Mouse (Mus musculus) 3T3-L1 (cell line): ENCODE measurements around the gene Ccdc84.
"Not testable (repeated sequence)": the region's sequence is repeated elsewhere in the genome, so short reads cannot be mapped to it uniquely, and the experiment has no call there.

Experiments used
- DNase-seq: peaks from one replicate; pipeline ENCODE4 v3.0.0-alpha.2; 2015; ENCODE audit warnings: low read depth, low spot score

The Ccdc84 gene

GRCm38 (mm10) chr9:44408693-44409092 is 9.7 kb downstream of the Ccdc84 start:
- not testable (repeated sequence) for DNase-seq

DNA sequence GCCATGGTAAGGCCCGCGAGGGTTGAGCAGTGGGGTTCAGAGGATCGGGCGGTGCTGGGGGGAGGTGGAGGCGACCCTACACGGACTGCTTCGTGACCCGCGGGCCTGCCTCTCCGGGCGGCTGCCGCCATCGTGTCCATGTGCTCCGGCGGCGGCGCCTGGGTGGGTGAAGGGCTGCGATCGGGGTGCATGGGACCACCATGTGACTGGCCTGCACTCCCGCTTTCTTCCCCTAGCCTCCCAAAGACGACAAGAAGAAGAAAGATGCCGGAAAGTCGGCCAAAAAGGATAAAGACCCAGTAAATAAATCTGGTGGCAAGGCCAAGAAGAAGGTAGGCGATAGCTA is 10.6 kb downstream of the Ccdc84 start:
- no peak for DNase-seq

- peak; percentile 94 for DNase-seq
Measured at GRCm38 (mm10) chr9:44406906-44407751, 11.2 kb downstream of the Ccdc84 start, which contains the start of the genes Rps25 and Trappc4. TSS of gene Rps25 (plus strand) at chr9:44407139. TSS of gene Trappc4 (minus strand) at chr9:44407600.

GRCm38 (mm10) chr9:44405011-44405410 is 13.4 kb downstream of the Ccdc84 start:
- no peak for DNase-seq

DNA sequence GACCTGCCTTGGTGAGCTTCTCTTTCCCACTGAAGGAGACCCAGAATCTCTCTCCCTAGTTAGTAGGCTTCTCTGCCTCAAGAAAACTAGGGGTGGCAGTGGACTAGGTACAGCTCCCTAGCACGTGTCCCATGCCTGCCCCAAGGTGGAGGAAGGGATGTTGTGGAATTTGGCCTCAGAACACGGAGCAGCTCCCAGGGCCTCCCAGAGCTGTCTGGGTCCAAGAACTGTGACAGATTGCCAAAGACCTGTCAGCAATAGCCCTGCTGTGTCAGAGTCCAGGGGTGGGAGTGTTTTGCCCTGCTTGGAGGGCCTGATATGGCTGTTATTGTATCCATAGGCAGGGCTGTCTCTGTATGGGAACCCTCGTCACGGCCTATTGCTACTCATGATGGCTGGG is 17.3 kb downstream of the Ccdc84 start:
- DNase-seq = peak; percentile 54

GRCm38 (mm10) chr9:44399795-44400114 is 18.6 kb downstream of the Ccdc84 start:
- DNase-seq = no peak

GRCm38 (mm10) chr9:44399114-44399794 is 19.1 kb downstream of the Ccdc84 start:
- DNase-seq = no peak

- DNase-seq = no peak
Measured at GRCm38 (mm10) chr9:44398551-44398950, 19.8 kb downstream of the Ccdc84 start.

DNA sequence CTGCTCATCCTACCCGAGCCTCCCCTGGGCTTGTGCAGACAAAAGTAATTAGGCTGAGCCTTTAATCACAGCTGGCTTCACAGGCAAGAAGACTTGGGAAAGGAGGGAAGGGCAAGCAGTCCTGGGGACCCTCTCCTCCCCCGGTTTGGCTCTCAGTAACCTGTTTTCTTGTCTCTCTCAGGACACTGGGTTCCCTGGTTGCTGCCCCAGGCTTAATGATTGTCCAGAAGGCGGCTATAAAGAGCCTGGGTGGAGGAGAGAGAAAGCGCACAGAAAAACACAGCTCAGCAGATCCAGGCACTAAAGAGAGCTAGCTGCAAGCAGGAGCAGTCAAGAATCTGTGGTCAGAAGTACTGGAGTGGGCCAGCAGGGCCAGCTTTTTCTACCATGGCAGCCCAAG is 20.3 kb downstream of the Ccdc84 start:
- DNase-seq = no peak

DNA sequence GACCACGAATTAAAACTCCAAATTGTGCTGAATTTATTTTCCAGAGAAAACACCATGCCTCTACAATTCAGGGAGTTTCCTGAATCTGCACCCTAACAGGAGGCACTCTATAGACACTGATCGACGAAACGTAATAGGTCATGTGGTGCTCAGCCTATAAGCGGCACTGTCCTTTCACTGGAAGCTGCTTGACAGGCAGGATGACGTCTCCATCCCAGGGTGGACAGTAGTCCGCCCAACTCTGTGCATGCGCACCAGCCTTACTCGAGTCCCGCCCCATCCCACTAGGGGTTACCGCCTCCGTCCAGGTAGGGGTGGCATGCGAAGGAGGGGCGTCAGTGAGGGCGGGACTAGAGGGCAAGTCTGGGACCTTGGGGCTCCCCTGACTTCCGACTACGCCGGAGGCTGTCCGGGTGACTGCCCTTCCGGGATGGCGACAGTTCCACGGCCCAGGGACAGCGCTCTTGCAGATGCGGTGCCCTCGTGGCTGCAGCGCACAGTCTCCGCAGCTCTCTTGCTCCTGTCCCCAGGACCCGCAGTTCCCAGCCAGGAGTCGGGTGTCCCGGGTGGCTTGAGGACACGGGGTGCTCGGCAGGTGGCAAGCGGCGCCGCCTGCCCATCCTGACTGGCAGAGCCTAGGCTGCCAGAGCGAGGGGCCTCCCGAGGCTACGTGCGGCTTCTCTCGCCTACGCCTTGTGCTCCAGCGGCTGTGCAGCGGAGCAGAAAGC is 21.5 kb downstream of the Ccdc84 start, which contains the start of gene Slc37a4:
TSS of gene Slc37a4 (plus strand) at position 169 of the 728 bp plus-strand sequence.
- DNase-seq = peak; percentile 97

GRCm38 (mm10) chr9:44391466-44391865 is 26.9 kb downstream of the Ccdc84 start:
- peak; percentile 77 for DNase-seq

DNA sequence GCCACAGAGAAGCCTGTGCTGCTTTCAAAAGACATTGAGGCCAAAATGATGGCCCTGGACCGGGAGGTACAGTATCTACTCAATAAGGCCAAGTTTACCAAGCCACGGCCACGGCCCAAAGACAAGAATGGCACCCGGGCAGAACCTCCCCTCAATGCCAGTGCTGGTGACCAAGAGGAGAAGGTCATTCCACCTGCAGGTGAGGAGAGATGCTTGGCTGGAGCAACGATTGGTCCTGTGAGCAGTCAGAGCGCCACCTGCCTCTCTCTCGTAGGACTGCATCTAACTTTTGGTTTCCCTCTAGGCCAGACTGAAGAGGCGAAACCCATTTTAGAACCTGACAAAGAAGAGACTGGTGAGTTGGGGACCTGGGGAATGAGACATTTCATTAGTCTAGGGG is 29.1 kb downstream of the Ccdc84 start:
- peak; percentile 67 for DNase-seq

DNA sequence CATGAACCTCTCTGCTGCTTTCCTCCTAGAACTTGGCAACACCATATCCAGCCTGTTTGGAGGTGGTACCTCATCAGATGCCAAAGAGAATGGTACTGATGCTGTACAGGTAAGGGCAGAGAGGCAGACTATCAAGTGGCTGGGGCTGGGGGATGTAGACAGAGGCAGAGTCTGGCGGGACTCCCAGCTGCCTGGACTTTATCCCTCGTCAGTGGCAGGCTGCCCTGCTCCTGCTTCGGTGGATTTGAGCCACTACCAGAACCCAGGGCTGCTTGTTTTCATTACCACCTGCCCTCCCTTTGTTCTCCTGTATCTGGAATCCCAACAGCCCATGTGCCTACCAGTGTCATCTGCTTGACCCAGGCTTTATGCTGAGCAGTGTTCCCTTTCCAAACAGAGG is 31.1 kb downstream of the Ccdc84 start:
- DNase-seq = no peak

GRCm38 (mm10) chr9:44384596-44384995 is 33.8 kb downstream of the Ccdc84 start:
- no peak for DNase-seq

- no peak for DNase-seq
Measured at GRCm38 (mm10) chr9:44379862-44380261, 38.5 kb downstream of the Ccdc84 start.

DNA sequence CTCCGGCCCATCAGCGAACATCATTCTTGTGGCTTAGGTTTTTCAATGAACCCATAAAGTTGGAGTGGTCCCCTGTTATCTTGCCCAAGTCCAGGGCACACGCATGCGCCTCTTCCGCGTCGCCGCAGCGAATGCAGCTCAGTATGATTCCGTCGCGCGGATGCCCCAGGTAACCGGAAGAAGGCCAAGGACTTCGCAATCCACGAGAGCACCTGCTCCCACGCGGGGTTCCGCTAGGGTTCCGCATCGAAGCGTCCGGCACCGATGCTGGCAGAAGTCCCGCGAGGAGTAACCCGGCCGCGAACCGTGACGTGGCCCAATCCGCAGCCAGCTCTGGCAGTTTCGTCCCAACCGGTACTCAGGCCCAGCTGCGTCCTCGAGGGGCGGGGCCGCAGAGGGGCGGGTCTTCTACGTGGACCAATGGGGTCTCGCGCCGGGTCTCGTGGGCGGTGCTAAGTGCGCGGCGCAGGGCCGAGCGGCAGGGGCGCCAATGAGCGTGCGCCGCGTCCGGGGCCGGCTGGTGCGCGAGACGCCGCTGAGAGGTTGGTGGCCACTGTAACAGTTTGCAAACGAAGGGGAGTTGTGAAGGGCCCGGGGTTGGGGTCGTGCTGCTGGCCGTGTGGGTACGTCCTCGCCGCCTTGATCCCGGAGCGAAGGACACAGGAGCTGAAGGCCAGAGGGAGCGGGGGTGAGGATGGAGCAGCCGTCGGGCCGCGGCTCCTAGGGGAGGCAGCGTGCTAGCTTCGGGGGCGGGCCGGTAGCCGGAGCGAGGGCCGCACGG is 39.1 kb downstream of the Ccdc84 start, which contains the start of gene Hyou1:
TSS of gene Hyou1 (plus strand) at position 437 of the 781 bp plus-strand sequence.
- DNase-seq = peak; percentile 96

GRCm38 (mm10) chr9:44378153-44378730 is 40.1 kb downstream of the Ccdc84 start:
- no peak for DNase-seq

GRCm38 (mm10) chr9:44377335-44377734 is 41.0 kb downstream of the Ccdc84 start:
- not testable (repeated sequence) for DNase-seq

DNA sequence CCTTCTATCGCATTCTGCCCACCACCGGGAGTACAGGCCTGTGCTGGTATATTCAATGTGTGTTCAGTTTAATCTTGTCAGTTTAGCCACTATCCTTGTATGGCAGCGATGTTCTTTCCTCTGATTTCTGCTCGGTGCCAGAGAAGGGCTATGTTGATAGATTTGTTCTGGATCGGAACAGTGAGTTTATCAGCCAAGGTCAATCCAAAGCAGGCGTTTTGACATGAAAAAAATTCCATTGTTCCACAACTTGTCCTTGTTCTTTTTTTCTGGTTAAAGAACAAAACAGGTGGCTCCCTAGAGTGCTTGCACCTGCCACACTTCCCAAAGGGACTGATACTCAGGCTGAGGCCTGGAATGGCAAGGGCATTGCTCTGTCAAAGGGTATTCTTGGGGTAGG is 42.2 kb downstream of the Ccdc84 start:
- no peak for DNase-seq

- DNase-seq = no peak
Measured at GRCm38 (mm10) chr9:44373386-44373785, 45.0 kb downstream of the Ccdc84 start.

GRCm38 (mm10) chr9:44364480-44364879 is 53.9 kb downstream of the Ccdc84 start:
- peak; percentile 44 for DNase-seq
